Mouse (Mus musculus): Measurements from ENCODE around the gene Cmss1. TPM values are rescaled to one million over a fixed set of nuclear protein-coding genes. Genes with fewer than 3 reads are reported as not detected.

The Cmss1 gene
- polyA plus RNA-seq, 1 experiment from 2014 or later: 35.4 TPM

GRCm38 (mm10) chr16:57292296-57292695, 314.4 kb downstream of the Cmss1 start:
- Histone ChIP-seq H3K9me3 (replicated peaks) (no peaks in the 10 kb centered on the region), H3K4me3 (no peak overlapping the region), H3K4me1 (replicated peaks) (no peaks in the 10 kb centered on the region; the same call in 1 of the 2 replicates), H3K27me3 (no peaks in the 10 kb centered on the region), H3K4me2 (no peak overlapping the region), H3K9ac (no peak overlapping the region), H3K36me3 (no peaks in the 10 kb centered on the region), H3K27ac (0 out of 2 replicates have a peak overlapping the region, but pooled peaks have one; percentile 36)
- ATAC-seq (replicated peaks; ENCODE audit: insufficient number of reproducible peaks, insufficient read depth, low FRiP score, low read depth): no peak; the same call in 1 of the 2 replicates
- 25% methylated on average over 4 of the region's 4 CpGs for WGBS

GRCm38 (mm10) chr16:57291696-57292095, 315.0 kb downstream of the Cmss1 start:
- Histone ChIP-seq H3K36me3 (no peaks in the 10 kb centered on the region), H3K9me3 (replicated peaks) (no peaks in the 10 kb centered on the region), H3K9ac (no peak overlapping the region), H3K4me3 (no peak overlapping the region), H3K4me2 (no peak overlapping the region), H3K27ac (no peak overlapping the region), H3K27me3 (no peaks in the 10 kb centered on the region), H3K4me1 (replicated peaks) (no peaks in the 10 kb centered on the region; the same call in 1 of the 2 replicates)
- ATAC-seq (replicated peaks; ENCODE audit: insufficient number of reproducible peaks, insufficient read depth, low FRiP score, low read depth): no peak
- 88% methylated on average over 5 of the region's 5 CpGs for WGBS

- no peaks in the 10 kb centered on the region for H3K36me3 ChIP-seq
- H3K27me3 ChIP-seq: no peaks in the 10 kb centered on the region
- H3K9me3 ChIP-seq (replicated peaks): no peaks in the 10 kb centered on the region
- H3K9ac ChIP-seq: no peak overlapping the region
- H3K4me2 ChIP-seq: no peak overlapping the region
- 0 out of 2 replicates have a peak, but pooled peaks cover 5% of the 10 kb centered on the region for H3K4me1 ChIP-seq (replicated peaks)
- no peak for ATAC-seq (replicated peaks; ENCODE audit: insufficient number of reproducible peaks, insufficient read depth, low FRiP score, low read depth)
- H3K4me3 ChIP-seq: no peak overlapping the region
- H3K27ac ChIP-seq: no peak overlapping the region
- WGBS: 74% methylated on average over 8 of the region's 8 CpGs
Observed at GRCm38 (mm10) chr16:57281417-57281816, 325.2 kb downstream of the Cmss1 start.

- Histone ChIP-seq H3K27ac (no peak overlapping the region), H3K27me3 (no peaks in the 10 kb centered on the region), H3K4me2 (no peak overlapping the region), H3K36me3 (no peaks in the 10 kb centered on the region), H3K4me1 (replicated peaks) (0 out of 2 replicates have a peak, but pooled peaks cover 5% of the 10 kb centered on the region), H3K9me3 (replicated peaks) (no peaks in the 10 kb centered on the region), H3K9ac (no peak overlapping the region), H3K4me3 (no peak overlapping the region)
- ATAC-seq (replicated peaks; ENCODE audit: insufficient number of reproducible peaks, insufficient read depth, low FRiP score, low read depth): 0 out of 2 replicates have a peak, but pooled peaks have one; percentile 35
- 79% methylated on average over 31 of the region's 31 CpGs for WGBS
Observed at GRCm38 (mm10) chr16:57280221-57281217, 326.1 kb downstream of the Cmss1 start.

GRCm38 (mm10) chr16:57278976-57279626, 327.6 kb downstream of the Cmss1 start:
- Histone ChIP-seq H3K36me3 (no peaks in the 10 kb centered on the region), H3K4me3 (no peak overlapping the region), H3K4me2 (no peak overlapping the region), H3K9ac (no peak overlapping the region), H3K27ac (no peak overlapping the region), H3K4me1 (replicated peaks) (0 out of 2 replicates have a peak, but pooled peaks cover 5% of the 10 kb centered on the region), H3K27me3 (no peaks in the 10 kb centered on the region), H3K9me3 (replicated peaks) (no peaks in the 10 kb centered on the region)
- no peak for ATAC-seq (replicated peaks; ENCODE audit: insufficient number of reproducible peaks, insufficient read depth, low FRiP score, low read depth)
- 83% methylated on average over 11 of the region's 12 CpGs for WGBS

GRCm38 (mm10) chr16:57269751-57270150, 336.9 kb downstream of the Cmss1 start:
- H3K27me3 ChIP-seq: no peaks in the 10 kb centered on the region
- 92% methylated on average over 13 of the region's 13 CpGs for WGBS
- H3K27ac ChIP-seq: no peak overlapping the region
- no peak for ATAC-seq (replicated peaks; ENCODE audit: insufficient number of reproducible peaks, insufficient read depth, low FRiP score, low read depth)
- no peak overlapping the region for H3K4me2 ChIP-seq
- no peaks in the 10 kb centered on the region for H3K36me3 ChIP-seq
- H3K9me3 ChIP-seq (replicated peaks): no peaks in the 10 kb centered on the region
- no peak overlapping the region for H3K4me3 ChIP-seq
- peaks cover 9% of the 10 kb centered on the region for H3K4me1 ChIP-seq (replicated peaks)
- H3K9ac ChIP-seq: no peak overlapping the region

GRCm38 (mm10) chr16:57268058-57268841, 338.4 kb downstream of the Cmss1 start:
- ATAC-seq (replicated peaks; ENCODE audit: insufficient number of reproducible peaks, insufficient read depth, low FRiP score, low read depth): no peak
- no peaks in the 10 kb centered on the region for H3K9me3 ChIP-seq (replicated peaks)

GRCm38 (mm10) chr16:57267068-57267467, 339.6 kb downstream of the Cmss1 start:
- no peaks in the 10 kb centered on the region for H3K36me3 ChIP-seq
- 7% methylated on average over 1 of the region's 1 CpGs for WGBS
- peaks cover 9% of the 10 kb centered on the region for H3K4me1 ChIP-seq (replicated peaks)
- H3K9me3 ChIP-seq (replicated peaks): no peaks in the 10 kb centered on the region
- peak overlapping the region; percentile 15 for H3K27ac ChIP-seq
- no peak overlapping the region for H3K9ac ChIP-seq
- no peaks in the 10 kb centered on the region for H3K27me3 ChIP-seq
- H3K4me2 ChIP-seq: no peak overlapping the region
- no peak for ATAC-seq (replicated peaks; ENCODE audit: insufficient number of reproducible peaks, insufficient read depth, low FRiP score, low read depth)
- H3K4me3 ChIP-seq: no peak overlapping the region

More at GRCm38 (mm10) chr16:57268058-57268841, 338.4 kb downstream of the Cmss1 start:
- Histone ChIP-seq H3K36me3 (no peaks in the 10 kb centered on the region), H3K4me3 (no peak overlapping the region), H3K27me3 (no peaks in the 10 kb centered on the region), H3K4me1 (replicated peaks) (peaks cover 9% of the 10 kb centered on the region), H3K9ac (no peak overlapping the region), H3K4me2 (no peak overlapping the region), H3K27ac (no peak overlapping the region)
- 83% methylated on average over 14 of the region's 14 CpGs for WGBS

- 86% methylated on average over 10 of the region's 10 CpGs for WGBS
- ATAC-seq (replicated peaks; ENCODE audit: insufficient number of reproducible peaks, insufficient read depth, low FRiP score, low read depth): no peak
- H3K36me3 ChIP-seq: no peaks in the 10 kb centered on the region
Observed at GRCm38 (mm10) chr16:57260152-57260551, 346.5 kb downstream of the Cmss1 start.

GRCm38 (mm10) chr16:57259356-57260083, 347.1 kb downstream of the Cmss1 start:
- H3K9me3 ChIP-seq (replicated peaks): no peaks in the 10 kb centered on the region
- H3K4me1 ChIP-seq (replicated peaks): no peaks in the 10 kb centered on the region
- H3K4me2 ChIP-seq: no peak overlapping the region
- H3K27me3 ChIP-seq: no peaks in the 10 kb centered on the region
- WGBS: 83% methylated on average over 13 of the region's 13 CpGs
- ATAC-seq (replicated peaks; ENCODE audit: insufficient number of reproducible peaks, insufficient read depth, low FRiP score, low read depth): no peak
- H3K4me3 ChIP-seq: no peak overlapping the region
- H3K36me3 ChIP-seq: no peaks in the 10 kb centered on the region
- H3K9ac ChIP-seq: no peak overlapping the region
- H3K27ac ChIP-seq: no peak overlapping the region

More at GRCm38 (mm10) chr16:57260152-57260551, 346.5 kb downstream of the Cmss1 start:
- Histone ChIP-seq H3K27me3 (no peaks in the 10 kb centered on the region), H3K27ac (no peak overlapping the region), H3K4me3 (no peak overlapping the region), H3K4me1 (replicated peaks) (no peaks in the 10 kb centered on the region), H3K9me3 (replicated peaks) (no peaks in the 10 kb centered on the region), H3K9ac (no peak overlapping the region), H3K4me2 (no peak overlapping the region)

Data from heart, embryonic 15.5 days (tissue).